Mouse (Mus musculus): ENCODE results near the gene Itsn2. TPM values are rescaled to one million over a fixed set of nuclear protein-coding genes. Genes with fewer than 3 reads are reported as not detected.
A peak's percentile ranks its signal among the peaks of the same experiment; 100 is the strongest.

The Itsn2 gene
- polyA plus RNA-seq, 1 experiment from 2014 or later: 39.3 TPM

DNA sequence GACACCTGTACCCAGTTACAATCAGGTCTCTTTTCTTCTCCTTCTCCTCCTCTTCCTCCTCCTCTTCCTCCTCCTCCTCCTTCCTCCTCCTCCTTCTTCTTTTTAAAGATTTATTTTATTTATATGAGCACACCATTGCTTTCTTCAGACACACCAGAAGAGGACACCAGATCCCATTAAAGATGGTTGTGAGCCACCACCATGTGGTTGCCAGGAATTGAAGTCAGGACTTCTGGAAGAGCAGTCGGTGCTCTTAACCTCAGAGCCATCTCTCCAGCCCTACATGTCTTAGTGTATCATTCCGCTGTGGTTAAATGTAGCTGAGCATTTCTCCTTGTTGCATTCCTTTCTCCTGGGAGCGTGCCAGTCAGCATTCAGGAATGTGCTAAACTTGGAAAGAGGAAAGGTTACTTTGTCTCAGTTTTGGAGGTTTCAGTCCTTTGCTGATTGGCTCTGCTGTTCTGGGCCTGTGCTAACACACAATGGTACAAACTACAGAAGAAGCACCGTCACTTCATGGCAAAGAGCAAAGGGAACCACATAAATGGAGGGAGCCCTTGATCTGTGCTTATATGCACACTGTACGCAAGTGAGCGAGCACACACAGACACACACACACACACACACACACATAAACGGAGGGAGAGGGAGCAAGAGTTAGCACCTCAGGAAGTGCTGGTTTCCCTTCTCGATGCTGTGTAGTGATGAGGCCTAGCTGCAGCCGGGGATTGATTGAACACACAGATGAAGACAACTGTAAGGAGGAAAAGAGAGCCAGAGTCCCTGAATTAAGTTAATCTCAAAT, 33.8 kb upstream of the Itsn2 start:
- H3K27ac ChIP-seq: peak overlapping the region; percentile 58; the same call in 1 of the 2 replicates
- 0 out of 2 replicates have a peak, but pooled peaks have one; percentile 52 for ATAC-seq (ENCODE audit: insufficient number of reproducible peaks, low FRiP score, low TSS enrichment, low read depth)
- no peak overlapping the region for H3K4me2 ChIP-seq
- no peak overlapping the region for H3K4me3 ChIP-seq
- H3K9me3 ChIP-seq: no peaks in the 10 kb centered on the region
- WGBS: 46% methylated on average over 9 of the region's 9 CpGs
- no peaks in the 10 kb centered on the region for H3K27me3 ChIP-seq
- no peaks in the 10 kb centered on the region for H3K36me3 ChIP-seq
- H3K9ac ChIP-seq: no peak overlapping the region
- H3K4me1 ChIP-seq: peaks cover 8% of the 10 kb centered on the region

DNA sequence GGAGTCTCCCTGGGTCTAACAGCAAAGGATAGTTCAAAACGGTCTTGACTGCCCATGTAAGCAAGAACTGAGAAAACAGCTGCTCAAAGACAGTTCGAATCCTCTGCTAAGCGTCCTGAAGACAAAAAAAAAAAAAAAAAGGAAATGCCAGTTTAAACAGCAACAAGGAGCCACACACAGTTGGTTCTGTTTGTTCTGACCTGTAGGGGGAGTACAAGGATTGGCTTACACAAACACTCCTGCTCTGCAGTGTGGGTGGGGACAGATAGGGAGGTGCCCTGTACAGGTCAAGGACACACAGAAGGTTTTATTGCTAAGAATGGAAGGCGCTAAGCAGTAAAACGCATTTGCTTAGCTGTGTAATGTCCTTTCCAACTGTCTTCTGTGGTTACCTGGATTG, 20.6 kb upstream of the Itsn2 start:
- Histone ChIP-seq H3K36me3 (no peaks in the 10 kb centered on the region), H3K9ac (no peak overlapping the region), H3K27ac (no peak overlapping the region), H3K27me3 (no peaks in the 10 kb centered on the region), H3K4me3 (no peak overlapping the region), H3K9me3 (no peaks in the 10 kb centered on the region), H3K4me2 (no peak overlapping the region), H3K4me1 (no peaks in the 10 kb centered on the region)
- 32% methylated on average over 5 of the region's 5 CpGs for WGBS
- no peak for ATAC-seq (ENCODE audit: insufficient number of reproducible peaks, low FRiP score, low TSS enrichment, low read depth)

DNA sequence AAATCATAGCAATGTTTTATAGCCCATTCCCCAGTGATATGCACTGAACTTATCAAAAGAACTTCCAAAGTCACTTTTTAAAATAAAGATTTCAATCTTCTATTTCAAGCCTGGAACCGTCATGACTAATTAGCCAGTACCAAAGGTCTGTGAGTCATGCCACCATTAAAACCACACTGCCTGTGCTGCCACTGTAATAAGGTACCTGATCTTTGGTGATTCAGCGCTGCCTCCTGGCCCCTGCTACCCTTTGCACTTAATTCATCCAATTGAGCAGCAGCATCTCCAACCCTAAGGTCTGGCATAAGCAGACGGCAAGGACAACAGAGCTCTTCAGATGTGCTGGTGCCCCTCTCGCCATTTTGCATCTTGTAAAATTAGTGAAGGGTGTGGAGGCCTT, 18.4 kb upstream of the Itsn2 start:
- ATAC-seq (ENCODE audit: insufficient number of reproducible peaks, low FRiP score, low TSS enrichment, low read depth): no peak

DNA sequence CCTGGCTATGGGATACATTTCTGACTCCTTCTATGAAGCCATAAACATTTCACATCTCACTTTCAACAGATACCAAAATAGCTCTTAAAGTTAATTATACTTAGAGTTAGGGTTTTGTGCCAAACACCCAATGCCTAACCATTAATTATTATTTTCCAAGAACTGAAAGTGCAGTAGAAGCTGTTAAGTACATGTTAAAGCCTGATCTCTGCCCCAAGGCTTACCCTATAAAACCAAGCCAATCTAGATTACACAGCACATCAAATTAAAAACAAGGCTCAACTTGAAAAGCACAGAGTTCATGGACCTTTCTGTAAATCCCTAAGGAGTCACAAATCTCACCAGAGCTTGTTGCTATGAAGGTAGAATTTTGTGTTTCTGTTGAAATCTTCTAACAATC, 10.1 kb upstream of the Itsn2 start:
- no peak for ATAC-seq (ENCODE audit: insufficient number of reproducible peaks, low FRiP score, low TSS enrichment, low read depth)
- Histone ChIP-seq H3K4me2 (no peak overlapping the region), H3K36me3 (no peaks in the 10 kb centered on the region), H3K9ac (no peak overlapping the region), H3K9me3 (no peaks in the 10 kb centered on the region), H3K27ac (no peak overlapping the region), H3K27me3 (no peaks in the 10 kb centered on the region), H3K4me1 (no peaks in the 10 kb centered on the region), H3K4me3 (no peak overlapping the region)

More for the DNA sequence above, 18.4 kb upstream of the Itsn2 start:
- no peaks in the 10 kb centered on the region for H3K9me3 ChIP-seq
- no peaks in the 10 kb centered on the region for H3K4me1 ChIP-seq
- H3K4me2 ChIP-seq: no peak overlapping the region
- H3K36me3 ChIP-seq: no peaks in the 10 kb centered on the region
- no peak overlapping the region for H3K9ac ChIP-seq
- H3K27me3 ChIP-seq: no peaks in the 10 kb centered on the region
- no peak overlapping the region for H3K27ac ChIP-seq
- 69% methylated on average over 4 of the region's 4 CpGs for WGBS
- no peak overlapping the region for H3K4me3 ChIP-seq

DNA sequence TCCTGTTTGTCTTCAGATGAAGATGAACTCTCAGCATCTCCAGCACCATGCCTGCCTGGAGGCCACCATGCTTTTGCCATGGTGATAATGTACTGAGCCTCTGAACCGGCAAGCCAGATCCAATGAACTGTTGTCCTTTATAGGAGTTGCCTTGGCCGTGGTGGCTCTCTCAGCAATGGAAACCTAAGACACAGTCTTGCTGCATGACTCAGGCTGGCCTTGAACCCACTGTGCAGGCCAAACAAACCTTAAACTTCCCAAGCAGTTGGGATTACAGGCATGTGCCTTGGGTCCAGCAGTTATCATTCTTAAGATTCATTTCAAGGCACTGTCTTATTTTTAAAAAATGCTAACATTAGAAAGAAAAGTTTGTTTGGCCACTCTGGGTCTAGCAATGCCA, 4.6 kb upstream of the Itsn2 start:
- Histone ChIP-seq H3K9ac (no peak overlapping the region), H3K4me1 (no peaks in the 10 kb centered on the region; the same call in 1 of the 2 replicates), H3K27me3 (no peaks in the 10 kb centered on the region), H3K4me2 (no peak overlapping the region), H3K36me3 (no peaks in the 10 kb centered on the region), H3K9me3 (no peaks in the 10 kb centered on the region), H3K27ac (no peak overlapping the region), H3K4me3 (no peak overlapping the region)
- no peak for ATAC-seq (ENCODE audit: insufficient number of reproducible peaks, low FRiP score, low TSS enrichment, low read depth)
- 78% methylated on average over 2 of the region's 2 CpGs for WGBS

DNA sequence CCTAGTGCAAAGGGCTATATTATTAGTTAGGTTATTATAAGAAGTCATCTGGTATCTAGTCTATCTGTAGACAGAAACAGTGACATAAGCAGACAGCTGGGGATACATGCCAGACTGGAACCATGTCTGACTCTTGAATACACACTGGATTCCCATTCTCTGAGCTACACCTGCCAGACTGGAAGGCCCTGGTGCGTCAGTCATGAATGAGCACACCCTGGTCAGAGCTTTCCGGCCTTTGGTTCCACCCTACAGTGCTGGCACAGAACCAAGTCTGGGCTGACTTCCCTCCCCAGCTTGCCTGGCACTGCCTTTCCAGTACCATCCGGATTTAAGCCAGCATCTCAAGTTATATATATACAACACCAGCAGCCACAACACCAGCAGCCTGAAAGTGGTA, 3.8 kb upstream of the Itsn2 start:
- 62% methylated on average over 3 of the region's 3 CpGs for WGBS
- ATAC-seq (ENCODE audit: insufficient number of reproducible peaks, low FRiP score, low TSS enrichment, low read depth): peak; percentile 73; the same call in 1 of the 2 replicates
- Histone ChIP-seq H3K4me1 (peaks cover under 1% of the 10 kb centered on the region), H3K9ac (no peak overlapping the region), H3K27me3 (no peaks in the 10 kb centered on the region), H3K4me2 (no peak overlapping the region), H3K36me3 (no peaks in the 10 kb centered on the region), H3K4me3 (no peak overlapping the region), H3K9me3 (no peaks in the 10 kb centered on the region), H3K27ac (no peak overlapping the region)

DNA sequence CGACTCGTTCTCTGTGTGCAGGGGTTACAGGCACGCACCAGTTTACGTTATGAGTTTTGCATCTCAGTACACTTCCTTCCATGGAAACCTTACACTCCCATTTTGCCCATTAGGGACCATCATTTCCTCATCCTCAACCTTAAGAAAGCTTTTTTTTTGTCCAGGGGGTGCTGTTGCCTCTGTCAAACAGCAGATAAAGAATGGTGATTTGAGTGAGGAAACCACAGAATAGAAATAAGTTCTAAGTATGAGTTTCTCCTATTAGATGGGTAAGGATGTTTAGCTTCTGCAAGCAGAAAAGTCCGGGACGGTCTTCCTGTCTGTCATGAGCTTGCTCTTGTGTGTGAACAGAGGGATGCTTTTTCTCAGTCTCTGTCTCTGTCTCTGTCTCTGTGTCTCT, 413 bp upstream of the Itsn2 start:
- peak overlapping the region; percentile 71 for H3K4me2 ChIP-seq
- no peak for ATAC-seq (ENCODE audit: insufficient number of reproducible peaks, low FRiP score, low TSS enrichment, low read depth)
- H3K27ac ChIP-seq: no peak overlapping the region
- H3K27me3 ChIP-seq: no peaks in the 10 kb centered on the region
- no peaks in the 10 kb centered on the region for H3K9me3 ChIP-seq
- no peak overlapping the region for H3K9ac ChIP-seq
- 67% methylated on average over 6 of the region's 6 CpGs for WGBS
- H3K4me3 ChIP-seq: peak overlapping the region; percentile 98
- peaks cover 5% of the 10 kb centered on the region for H3K4me1 ChIP-seq
- H3K36me3 ChIP-seq: no peaks in the 10 kb centered on the region

DNA sequence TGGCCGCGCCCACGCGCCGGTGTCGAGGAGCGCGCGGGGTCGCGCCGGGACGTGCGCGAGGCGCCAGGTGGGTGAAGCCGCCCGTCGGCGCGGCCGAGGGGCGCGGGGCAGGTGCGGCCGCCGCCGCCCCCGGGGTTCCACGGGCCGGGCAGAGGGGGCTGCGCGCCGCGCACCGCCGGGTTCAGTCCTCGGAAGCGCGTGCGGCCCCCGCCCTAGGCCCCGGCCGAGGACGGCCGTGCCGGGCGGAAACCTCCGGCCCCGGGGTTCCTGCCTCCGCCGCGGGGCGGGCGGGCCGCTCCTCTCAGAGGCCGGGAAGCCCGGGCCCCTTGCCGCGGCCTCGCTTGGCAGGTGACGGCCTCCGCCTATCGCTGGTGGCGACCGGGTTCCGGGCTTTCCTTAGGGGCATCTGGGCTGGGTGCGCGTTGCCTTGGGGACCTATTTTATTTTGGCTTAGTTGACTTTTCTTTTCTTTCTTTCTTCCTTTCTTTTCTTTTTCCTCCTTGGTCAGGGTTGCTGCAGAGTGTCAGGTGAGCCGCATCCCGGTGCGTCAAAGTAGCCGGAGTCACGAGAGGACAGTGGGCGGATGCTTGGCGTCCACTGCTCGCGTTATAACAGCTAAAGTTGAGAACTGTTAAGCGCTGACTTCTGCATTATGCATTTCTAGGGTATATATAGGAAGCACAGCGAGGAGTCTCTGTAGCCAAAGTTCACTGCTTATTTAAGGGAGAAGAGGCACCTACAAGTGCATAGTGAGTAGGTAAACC, 910 bp downstream of the Itsn2 start:
- Histone ChIP-seq H3K4me3 (peak overlapping the region; percentile 98), H3K27me3 (no peaks in the 10 kb centered on the region), H3K36me3 (no peaks in the 10 kb centered on the region), H3K9ac (peak overlapping the region; percentile 90), H3K27ac (peak overlapping the region; percentile 88), H3K4me1 (peaks cover 5% of the 10 kb centered on the region), H3K4me2 (peak overlapping the region; percentile 71), H3K9me3 (no peaks in the 10 kb centered on the region)
- ATAC-seq (ENCODE audit: insufficient number of reproducible peaks, low FRiP score, low TSS enrichment, low read depth): 0 out of 2 replicates have a peak, but pooled peaks have one; percentile 36
- WGBS: under 1% methylated on average over 41 of the region's 80 CpGs

DNA sequence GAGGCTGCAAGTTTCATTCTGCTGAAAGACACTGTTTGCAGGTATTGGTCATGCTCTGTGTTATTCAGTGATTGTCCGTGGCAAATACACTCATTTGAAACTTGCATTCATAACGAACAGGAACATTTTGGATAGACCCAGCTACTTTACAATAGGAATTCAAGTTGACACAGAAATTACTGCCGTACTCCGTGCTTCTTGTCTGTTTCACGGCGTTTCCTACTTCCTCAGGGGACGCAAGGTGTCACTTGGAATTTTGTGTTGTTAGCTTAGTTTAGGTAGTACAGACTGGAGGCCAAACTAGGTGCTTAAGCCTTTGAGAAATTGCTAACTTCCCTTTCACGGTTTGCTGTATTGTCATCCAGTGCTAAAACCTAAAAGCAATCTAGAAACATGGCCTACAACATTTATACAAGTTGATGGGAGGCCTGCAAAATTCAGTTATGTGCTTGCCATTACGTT, 1.5 kb downstream of the Itsn2 start:
- ATAC-seq (ENCODE audit: insufficient number of reproducible peaks, low FRiP score, low TSS enrichment, low read depth): no peak
- Histone ChIP-seq H3K9ac (no peak overlapping the region), H3K4me1 (peaks cover 5% of the 10 kb centered on the region), H3K27ac (no peak overlapping the region), H3K4me3 (peak overlapping the region; percentile 98), H3K36me3 (no peaks in the 10 kb centered on the region), H3K4me2 (peak overlapping the region; percentile 71), H3K27me3 (no peaks in the 10 kb centered on the region), H3K9me3 (no peaks in the 10 kb centered on the region)
- 57% methylated on average over 9 of the region's 9 CpGs for WGBS

DNA sequence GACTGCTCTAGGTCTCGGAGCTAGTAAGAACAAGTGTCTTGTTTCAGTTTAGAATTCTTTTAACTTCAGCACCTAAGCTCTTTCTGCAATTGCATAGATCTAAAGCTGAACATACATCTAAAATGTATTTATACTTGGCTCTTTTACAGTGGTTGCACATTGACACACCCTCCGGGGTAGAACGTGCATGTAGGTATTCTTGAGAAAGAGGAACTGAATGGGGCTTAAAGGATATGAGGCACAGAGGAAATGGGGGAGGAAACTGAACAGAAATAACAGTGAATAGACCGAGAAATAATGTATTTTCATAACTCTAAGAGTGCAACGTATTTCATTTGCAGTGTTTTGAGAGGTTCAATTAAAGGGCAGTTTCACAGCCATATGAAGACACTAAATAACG, 2.6 kb downstream of the Itsn2 start:
- no peak for ATAC-seq (ENCODE audit: insufficient number of reproducible peaks, low FRiP score, low TSS enrichment, low read depth)
- Histone ChIP-seq H3K9me3 (no peaks in the 10 kb centered on the region), H3K4me1 (peaks cover 5% of the 10 kb centered on the region), H3K27me3 (no peaks in the 10 kb centered on the region), H3K4me2 (no peak overlapping the region), H3K4me3 (no peak overlapping the region), H3K9ac (no peak overlapping the region), H3K27ac (no peak overlapping the region), H3K36me3 (no peaks in the 10 kb centered on the region)
- WGBS: 63% methylated on average over 6 of the region's 6 CpGs

DNA sequence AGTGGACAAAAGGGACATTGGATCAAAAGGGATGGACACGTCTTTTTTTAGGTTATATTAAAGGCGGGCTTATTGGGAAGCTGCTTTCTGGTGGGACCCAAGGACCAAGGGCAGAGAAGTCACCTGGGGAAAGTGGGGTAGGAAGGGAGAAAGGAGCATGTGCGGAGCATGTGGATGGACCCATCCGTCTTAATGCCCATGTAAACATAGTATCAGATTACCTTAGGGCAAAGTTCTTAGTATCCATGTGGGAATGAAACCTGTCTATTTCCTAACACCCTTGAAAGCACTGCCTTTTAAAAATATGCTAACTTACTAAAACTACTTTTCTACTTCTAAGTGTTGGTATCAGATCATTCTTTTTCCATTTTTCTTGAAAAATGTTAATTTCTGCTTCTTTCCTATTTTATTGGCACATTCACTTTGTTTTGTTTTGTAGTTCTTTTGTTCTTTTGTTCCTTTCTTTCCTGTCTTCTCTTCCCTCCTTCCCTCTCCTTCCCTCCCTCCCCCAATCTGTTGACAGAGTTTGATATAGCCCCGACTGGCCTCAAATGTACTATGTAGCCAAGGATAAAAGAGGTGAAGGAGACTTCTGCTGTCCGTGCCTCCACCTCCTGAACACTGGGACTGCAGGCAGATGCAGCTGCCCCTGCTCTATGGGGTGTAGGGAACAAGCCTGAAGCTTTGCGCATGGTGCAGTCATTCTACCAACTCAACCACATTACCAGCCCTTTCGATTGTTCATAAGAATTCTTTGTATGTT, 6.4 kb downstream of the Itsn2 start:
- H3K9ac ChIP-seq: no peak overlapping the region
- no peak overlapping the region for H3K4me3 ChIP-seq
- no peak overlapping the region for H3K27ac ChIP-seq
- H3K9me3 ChIP-seq: no peaks in the 10 kb centered on the region
- 64% methylated on average over 8 of the region's 8 CpGs for WGBS
- no peak for ATAC-seq (ENCODE audit: insufficient number of reproducible peaks, low FRiP score, low TSS enrichment, low read depth)
- no peak overlapping the region for H3K4me2 ChIP-seq
- H3K4me1 ChIP-seq: peaks cover 2% of the 10 kb centered on the region
- no peaks in the 10 kb centered on the region for H3K27me3 ChIP-seq
- no peaks in the 10 kb centered on the region for H3K36me3 ChIP-seq

Measured in limb, embryonic 15.5 days (tissue).